Mouse (Mus musculus) fibroblast of lung, adult 2 months (primary cell): Measurements from ENCODE around the gene Smim5.

Source experiments
- DNase-seq: peaks from one replicate; pipeline ENCODE4 v3.0.0-alpha.2; 2011; ENCODE audit warnings: low read depth

Gene Smim5

DNA sequence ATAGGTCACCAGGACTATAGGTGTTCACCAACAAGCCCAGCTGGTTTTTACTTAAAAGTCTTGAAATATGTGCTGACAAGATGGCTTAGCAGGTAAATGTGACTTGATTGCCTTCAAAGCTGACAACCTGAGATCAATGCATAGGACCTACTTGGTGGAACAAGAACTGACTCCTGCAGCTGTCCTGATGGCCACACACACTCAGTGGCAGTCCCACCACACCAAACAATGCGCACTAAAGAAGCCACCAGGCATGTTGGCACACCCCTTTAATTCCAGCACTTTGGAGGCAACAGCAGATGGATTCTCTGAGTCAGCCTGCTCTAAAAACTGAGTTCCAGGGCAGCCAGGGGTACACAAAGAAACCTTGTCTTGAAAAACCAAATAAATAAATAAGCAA, 22.2 kb downstream of the Smim5 start:
- no peak for DNase-seq

DNA sequence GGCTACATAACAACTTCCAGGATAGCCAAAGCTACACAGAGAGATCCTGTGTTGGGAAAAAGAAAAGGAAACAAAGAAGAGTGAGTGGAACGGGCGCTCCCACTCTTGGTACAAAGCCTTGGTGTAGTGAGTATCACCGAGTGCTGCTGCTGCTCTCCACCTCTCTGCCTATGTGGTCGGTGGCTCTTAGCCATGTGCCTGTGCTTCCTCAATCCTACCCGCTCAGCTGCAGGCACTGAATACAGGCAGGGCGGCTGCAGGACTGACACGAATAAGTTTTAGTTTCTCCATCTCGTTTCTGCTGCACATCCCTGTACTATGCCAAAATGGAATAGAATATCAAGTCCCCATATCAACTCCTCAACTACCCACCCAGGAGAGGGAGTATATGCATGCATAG, 29.3 kb downstream of the Smim5 start:
- no peak for DNase-seq

DNA sequence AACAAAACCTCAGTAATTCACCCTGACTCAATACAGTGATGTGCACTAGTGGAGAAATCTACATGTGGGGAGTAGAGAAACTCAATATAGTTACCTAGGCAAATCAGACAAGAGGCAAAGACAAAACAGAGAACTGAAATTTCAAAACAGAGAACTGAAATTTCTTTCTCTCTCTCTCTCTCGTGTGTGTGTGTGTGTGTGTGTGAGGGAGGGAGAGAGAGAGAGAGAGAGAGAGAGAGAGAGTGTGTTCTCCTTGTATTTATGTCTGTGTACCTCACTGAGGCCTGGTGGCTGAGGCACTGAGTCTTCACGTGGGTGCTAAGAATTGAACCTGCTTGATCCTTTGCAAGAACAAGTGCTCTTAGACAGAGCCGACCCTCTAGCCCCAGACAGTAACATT, 30.1 kb downstream of the Smim5 start:
- DNase-seq = no peak

DNA sequence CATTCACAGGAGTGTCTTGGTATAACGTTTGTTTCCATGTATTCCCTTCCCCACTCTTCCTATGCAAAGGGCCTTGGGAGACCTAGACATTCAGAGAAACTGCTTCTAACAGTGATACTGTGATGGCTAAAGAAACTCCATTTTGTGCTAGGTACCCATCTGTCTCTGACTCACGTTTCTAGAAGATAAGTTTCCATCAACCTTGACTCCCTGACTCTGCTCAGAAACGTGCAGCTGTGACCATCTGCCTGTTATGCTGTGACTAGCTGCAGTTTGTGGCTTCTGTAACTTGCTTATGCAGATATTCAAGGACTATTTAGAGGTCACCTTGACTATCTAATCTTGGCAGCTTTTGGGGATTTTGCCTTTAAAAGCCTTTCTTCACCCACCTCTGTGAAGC, 31.5 kb downstream of the Smim5 start:
- no peak for DNase-seq

DNA sequence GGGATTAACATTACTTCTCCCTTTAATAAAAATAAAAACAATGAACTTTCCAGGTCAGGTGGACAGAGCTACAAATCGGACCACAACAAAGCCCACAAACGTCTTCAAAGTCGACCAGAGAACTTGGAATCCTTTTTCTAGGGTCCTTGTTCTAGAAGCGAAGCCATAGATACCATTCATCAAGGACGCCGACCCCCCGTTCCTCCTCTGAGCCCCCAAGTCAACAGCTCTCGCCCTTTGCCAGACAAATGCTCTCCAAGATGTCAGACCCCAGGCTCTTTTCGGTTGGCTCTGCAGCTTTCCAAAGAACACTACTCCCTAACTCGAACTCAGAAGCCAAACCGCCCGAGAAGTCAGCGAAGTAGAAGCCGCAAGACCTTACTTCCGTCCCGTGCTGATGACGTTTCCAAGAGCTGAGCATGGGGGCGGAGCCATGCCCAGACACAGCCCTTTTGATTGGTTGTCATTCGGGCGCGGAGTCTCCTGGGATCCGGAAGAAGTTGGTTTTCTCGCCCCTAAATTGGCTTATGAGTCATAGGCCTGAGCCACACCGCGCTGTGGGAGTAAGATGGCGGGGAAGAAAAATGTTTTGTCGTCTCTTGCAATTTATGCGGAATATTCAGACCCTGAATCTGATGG, 33.5 kb downstream of the Smim5 start, which contains the start of the genes Sap30bp and Recql5:
Sap30bp (plus strand) TSS at position 175 of the 639 bp plus-strand sequence.
Recql5 (minus strand) TSS at position 370 of the 639 bp plus-strand sequence.
- peak; percentile 99 for DNase-seq

DNA sequence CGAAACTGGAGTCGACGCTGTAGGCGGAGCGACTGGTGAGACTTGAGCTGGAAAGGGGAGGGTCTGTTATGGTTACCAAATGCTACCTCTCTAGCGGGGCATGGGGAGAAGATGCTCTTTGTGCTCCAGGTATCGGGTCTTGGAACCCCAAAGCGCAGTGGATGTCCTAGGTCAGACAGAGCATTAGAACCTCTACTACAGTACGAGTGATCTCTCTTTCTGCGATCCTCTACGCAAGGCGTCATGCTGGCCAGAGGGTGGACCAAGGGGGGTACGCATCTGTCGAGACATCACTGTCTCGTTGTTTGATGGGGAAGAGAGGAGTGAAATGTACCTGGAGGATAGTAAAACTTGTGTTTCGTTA, 34.0 kb downstream of the Smim5 start:
- no peak for DNase-seq

DNA sequence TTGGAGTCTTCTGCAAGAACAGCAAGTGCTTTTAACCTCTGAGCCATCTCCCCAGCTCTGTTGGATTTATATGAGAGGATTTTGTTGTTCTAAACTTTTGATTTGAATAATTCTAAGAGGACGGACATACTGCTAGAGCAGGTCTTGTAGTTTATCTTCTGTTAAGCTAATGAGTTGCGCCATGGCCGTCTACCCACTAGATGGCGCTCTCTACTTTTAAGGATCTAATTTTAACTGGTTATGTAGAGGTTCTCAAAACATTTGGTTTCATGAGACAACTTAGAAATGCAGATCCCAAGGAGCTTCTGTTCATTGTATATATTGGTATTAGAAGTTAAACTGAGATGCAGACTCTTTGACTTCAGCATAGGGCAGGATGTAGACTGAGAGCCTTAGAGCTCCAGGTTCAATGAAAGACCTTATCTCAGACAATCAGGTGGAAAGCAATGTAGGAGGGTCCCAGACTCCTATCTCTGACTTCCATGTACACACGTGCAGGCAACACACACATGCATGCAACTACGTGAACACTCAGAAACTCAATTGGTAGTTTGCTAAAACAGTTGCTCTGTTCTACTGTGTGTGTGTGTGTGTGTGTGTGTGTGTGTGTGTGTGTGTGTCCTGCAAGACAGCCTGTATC, 40.0 kb downstream of the Smim5 start:
- DNase-seq = no peak

DNA sequence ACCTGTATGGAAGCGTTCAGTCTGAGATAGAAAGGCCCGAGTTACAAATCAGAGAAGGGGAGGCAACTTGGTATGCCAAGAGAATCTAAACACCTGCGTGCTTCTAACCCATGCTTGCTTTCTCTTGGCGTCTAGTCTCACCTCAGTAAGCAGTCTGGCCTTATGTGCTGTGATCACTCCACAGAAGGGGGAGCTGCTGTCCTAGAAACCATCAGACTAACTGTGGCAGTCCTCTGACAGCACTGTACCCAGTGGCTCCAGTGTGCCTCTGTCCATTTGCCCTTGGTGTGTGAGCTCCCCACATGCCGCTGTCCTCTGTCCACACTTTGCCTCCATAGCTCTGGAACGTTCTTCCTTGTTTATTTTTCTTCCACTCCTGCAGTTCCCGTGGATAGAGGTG, 42.2 kb downstream of the Smim5 start:
- no peak for DNase-seq

DNA sequence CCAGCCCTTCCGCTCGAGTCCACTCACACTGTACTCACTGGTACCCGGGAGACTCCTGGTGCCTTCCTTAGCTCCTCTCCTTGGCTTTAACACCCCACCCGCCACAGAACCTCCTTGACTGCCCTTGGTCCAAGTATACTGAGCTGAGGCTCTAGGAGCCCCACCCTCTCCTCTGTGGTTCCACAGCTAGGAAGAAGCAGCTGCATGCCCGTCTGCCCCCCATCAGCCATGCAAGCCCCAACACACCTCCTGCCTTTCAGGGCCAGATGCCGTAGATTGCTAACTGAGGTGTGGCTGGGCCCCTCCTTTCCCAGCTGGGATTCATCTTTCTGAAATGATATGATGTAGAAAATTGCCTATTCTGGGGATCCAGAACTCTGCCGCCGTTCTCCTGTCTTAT, 45.5 kb downstream of the Smim5 start:
- DNase-seq = no peak

DNA sequence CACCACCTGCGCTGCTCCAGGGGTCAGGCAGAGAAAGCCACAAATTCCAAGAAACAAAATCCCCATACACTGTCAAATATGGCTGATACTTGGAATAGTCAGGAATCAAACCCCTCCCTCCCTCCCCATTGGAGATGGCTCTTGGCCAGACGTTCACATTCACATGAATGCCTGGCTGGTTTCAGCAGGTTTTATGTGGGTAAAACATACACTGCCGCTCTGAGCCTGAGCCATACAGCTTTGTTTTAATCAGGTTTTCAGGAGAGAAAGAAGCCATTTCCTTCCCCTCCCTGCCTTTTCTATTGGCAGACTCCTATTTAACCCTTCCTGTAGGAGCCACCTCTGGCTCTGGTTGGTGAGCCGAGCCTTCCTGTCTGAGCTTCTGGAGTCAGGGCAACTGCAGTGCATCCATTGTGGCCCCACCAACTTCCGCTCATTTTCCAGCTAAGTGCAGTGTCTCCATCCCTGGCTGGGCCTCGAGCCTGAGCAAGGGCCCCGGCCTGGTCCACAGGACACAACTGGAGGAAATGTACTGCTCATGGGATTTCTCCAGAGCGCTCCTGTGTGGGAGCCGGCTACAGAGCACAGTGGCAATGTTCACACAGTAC, 46.6 kb downstream of the Smim5 start:
- DNase-seq = no peak

DNA sequence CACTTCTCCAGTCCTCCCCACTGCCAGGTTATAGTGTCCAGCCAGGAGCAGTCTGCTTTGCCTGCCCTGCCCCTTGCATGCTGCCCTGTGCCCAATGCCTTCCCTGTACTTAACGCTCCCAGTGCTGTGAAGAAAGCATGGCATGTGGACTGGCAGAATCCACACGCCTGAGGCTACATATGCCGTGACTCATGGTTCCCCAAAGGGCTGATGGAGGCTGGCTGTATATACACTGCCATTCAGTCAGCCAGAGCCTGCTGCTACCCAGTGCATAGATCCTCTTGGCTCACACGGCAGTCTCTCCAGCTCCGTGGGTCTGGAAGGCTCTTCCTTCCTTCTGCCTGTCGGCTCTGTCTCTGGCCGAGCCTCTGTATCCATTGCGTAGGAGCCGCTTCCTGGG, 48.5 kb downstream of the Smim5 start:
- DNase-seq = no peak

DNA sequence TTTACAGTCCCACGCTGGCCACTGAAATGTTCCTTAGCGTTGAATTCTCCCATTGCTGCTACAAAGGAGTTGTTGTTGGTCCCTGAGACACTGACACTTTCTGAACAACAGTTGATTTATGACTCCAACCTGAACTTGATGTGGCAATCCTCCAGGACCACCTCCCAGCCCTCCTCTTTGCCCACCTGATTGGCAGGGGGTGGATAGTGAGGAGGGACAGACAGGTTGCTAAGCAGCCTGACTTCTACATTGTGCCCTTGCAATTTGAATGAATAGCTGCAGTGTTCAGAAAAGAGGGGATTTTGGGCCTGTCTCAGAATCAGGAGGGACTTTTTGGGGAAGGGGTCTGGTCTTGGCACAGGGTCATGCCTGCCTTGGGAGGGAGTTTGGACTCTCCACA, 51.0 kb downstream of the Smim5 start:
- no peak for DNase-seq

DNA sequence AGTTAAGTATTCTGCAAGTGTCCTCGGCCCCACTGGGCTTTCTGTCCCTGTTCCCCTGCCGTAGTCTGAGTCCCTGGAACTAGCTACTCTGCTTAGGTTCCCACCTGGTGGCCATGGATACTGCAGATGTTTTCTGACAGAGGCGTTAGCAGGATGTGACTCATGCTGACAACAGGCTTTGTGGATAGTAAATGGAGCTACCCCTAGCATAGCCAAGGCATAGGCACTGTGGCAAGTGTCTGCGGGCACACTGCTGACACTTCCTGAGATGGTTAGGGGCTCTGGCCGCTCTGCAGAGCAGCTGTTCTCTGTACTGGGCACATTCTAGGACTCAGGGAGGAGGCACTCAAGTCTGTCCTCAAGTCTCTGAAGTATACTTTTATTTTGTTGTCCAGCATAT, 54.9 kb downstream of the Smim5 start:
- DNase-seq = no peak

DNA sequence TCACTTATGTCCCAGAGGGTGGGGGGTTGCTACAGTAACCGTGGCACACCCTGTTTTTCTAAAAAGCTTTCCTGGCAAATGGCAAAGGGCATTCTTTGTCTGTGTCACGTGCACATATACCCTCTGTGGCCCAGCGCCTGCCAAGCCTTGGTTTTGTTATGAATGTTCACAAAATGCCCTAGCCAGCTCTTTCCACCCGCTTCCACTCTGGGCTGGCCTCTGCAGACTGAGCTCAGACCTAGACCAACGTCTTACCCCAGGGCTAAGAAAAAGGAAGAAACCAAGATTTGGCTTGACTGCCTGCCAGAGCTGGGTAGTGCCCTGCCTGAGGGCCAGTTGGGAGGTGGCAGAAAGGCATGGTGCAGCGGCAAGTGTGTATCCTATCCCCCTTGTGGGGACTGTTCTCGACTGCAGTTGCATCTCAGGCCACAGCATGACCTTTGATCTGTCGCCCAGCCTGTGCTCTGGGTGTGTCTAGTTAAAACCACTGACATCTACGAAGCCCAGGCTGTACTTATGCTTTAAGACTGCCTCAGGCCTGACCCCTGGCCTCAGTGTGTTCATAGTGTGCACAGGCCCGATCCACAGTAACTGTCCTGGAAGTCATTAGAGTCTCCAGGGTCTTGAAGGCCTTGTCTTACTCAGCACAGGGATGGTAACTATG, 55.6 kb downstream of the Smim5 start:
- peak; percentile 77 for DNase-seq
